Mouse (Mus musculus): Measurements from ENCODE around the gene Dll3. TPM values are rescaled to one million over a fixed set of nuclear protein-coding genes. Genes with fewer than 3 reads are reported as not detected.

Dll3 gene
- 0.18 and 0.68 TPM in 2 replicates for polyA plus RNA-seq (2016; fragmentation: Nextera tagmentation; extraction: Ambion mirVana)

DNA sequence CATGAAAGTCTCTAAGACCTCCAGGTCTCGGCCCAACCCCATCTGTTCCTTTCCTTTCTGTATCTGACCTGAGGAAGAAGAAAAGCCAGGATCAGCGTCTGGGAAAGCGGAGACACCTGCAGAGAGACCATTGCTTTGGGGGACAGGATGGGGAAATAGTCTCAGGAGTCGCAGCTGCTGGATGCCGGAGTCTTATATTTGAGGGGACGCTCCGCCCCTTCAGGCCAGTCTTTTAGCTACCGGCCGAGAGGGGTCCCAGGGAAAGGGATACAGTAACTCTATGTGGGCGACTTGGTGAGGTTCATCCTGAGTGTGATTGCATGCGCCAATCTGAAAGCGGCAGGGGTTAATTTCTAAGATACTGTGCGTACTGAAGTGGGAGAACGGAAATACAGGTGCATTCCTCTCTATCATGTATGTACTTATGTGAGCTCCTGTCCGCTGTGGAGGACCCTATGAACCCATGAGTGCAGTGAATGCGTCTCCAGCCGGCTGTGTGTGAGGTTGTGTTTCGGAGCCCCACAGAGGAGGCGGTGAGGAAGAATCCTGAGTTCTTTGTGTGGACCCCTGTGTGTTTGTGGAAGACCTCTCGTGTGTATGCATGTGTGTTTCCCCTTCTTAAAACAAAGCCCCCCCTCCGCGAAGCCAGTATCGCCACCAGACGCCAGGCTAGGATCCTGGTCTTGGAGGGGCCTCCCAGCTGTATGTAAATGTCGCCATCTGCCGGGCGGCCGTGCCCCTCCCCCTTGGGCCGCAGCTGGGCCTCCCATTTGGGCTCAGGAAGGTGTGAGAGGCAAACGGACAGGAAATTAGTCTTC lies at the start of gene Dll3:
Gene Dll3 (minus strand): TSS at position 623 of the 818 bp plus-strand sequence.
- Histone ChIP-seq H3K9me3 (no peaks in the 10 kb centered on the region), H3K36me3 (peaks cover 25% of the 10 kb centered on the region), H3K27me3 (ENCODE audit: insufficient read depth, poor library complexity, severe bottlenecking) (peaks cover 72% of the 10 kb centered on the region), H3K4me1 (peaks cover 21% of the 10 kb centered on the region), H3K27ac (no peak within 1 kb of the TSS), H3K4me3 (peak within 1 kb of the TSS; percentile 51)
- 2% methylated on average over 30 of the region's 30 CpGs for WGBS
- no peak for DNase-seq (ENCODE audit: low spot score)

DNA sequence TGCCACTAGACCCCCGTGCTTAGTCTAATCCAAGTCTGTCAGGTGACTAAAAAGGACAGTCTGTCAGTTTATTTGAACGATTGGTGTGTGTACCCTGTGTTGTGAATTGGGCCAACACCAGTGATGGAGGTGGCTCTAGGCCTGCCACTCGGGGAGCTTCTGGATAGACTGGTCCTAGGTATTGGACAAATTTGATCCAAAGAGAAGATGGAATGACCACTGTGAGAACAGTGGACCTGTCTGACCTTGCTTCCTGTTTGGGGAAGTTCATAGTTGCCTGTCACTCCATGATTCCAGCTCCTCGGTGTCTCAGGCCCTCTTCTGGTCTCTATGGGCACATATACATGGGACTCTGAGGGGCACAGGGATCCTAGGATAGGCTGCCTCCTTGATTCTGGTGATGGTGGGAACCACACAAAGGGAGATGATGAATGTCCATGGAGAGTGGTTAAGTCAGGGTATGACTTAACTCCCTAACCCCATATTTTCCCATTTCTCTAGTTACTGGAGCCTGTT lies 49.7 kb upstream of the Dll3 start:
- DNase-seq (ENCODE audit: low spot score), result no peak
- H3K4me1 ChIP-seq, result peaks cover 25% of the 10 kb centered on the region
- peaks cover 39% of the 10 kb centered on the region for H3K36me3 ChIP-seq
- no peaks in the 10 kb centered on the region for H3K9me3 ChIP-seq
- H3K4me3 ChIP-seq, result peak overlapping the region; percentile 89
- 42% methylated on average over 4 of the region's 4 CpGs for WGBS
- no peaks in the 10 kb centered on the region for H3K27me3 ChIP-seq (ENCODE audit: insufficient read depth, poor library complexity, severe bottlenecking)
- peak overlapping the region; percentile 97 for H3K27ac ChIP-seq

DNA sequence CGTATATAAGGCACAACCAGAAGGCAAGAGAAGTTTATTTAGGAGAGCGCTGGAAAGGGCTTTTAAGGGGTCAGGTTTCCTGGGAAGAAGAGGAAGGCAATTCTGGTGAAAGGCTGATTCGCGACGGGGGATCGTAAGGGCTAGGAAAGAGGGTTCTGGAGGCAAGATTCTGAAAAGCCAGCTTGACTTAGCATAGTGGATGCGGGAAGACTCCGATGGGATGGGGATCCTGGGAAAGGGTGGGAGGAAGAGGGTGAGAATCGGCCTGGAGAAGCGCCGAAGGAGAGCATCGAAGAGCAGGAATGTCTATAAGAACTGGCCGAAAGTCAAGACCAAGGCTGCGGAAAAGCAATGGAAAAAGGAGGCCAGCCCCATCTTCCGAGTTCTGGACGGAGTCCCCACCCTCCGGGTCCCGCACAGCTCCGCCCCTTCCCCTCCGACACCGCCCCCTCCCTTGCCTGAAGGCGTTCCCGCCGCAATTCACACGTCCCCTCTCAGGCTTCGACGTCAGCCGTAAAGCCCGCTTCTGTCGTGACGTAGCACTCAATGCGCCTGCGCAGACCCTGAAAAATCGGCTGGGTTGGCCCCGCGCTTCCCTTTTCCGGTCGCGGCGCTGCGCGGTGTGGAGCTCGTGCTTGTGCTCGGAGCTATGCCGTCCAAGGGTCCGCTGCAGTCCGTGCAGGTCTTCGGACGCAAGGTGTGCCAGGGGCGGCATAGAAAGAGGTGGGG lies 48.3 kb upstream of the Dll3 start, which contains the start of gene Rps16:
Gene Rps16 (plus strand): TSS at position 498 of the 729 bp plus-strand sequence.
- under 1% methylated on average over 50 of the region's 50 CpGs for WGBS
- DNase-seq (ENCODE audit: low spot score), result peak; percentile 99
- peak within 1 kb of the TSS; percentile 89 for H3K4me3 ChIP-seq
- peaks cover 18% of the 10 kb centered on the region for H3K4me1 ChIP-seq
- peak within 1 kb of the TSS; percentile 97 for H3K27ac ChIP-seq
- no peaks in the 10 kb centered on the region for H3K27me3 ChIP-seq (ENCODE audit: insufficient read depth, poor library complexity, severe bottlenecking)
- H3K36me3 ChIP-seq, result peaks cover 38% of the 10 kb centered on the region
- no peaks in the 10 kb centered on the region for H3K9me3 ChIP-seq

DNA sequence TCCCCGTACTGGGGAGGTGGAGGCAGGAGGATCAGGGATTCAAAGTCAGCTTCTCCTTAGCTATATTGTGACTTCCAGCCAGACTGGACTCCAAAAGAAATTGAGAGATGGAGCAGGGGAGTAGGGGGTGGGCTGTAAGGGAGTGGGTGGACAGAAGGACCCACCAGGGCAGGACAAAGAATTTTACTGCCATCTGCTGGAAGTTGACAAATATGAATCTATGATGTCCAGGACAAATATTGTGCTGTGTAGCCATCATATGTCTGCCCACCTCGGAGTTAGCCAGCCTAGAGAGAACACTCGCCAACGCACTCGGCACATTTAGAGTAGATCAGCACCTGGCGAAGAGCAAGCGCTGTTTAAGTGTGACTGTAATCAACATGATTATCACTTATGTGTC lies 46.6 kb upstream of the Dll3 start:
- no peak overlapping the region for H3K27ac ChIP-seq
- 81% methylated on average over 7 of the region's 7 CpGs for WGBS
- no peak for DNase-seq (ENCODE audit: low spot score)

DNA sequence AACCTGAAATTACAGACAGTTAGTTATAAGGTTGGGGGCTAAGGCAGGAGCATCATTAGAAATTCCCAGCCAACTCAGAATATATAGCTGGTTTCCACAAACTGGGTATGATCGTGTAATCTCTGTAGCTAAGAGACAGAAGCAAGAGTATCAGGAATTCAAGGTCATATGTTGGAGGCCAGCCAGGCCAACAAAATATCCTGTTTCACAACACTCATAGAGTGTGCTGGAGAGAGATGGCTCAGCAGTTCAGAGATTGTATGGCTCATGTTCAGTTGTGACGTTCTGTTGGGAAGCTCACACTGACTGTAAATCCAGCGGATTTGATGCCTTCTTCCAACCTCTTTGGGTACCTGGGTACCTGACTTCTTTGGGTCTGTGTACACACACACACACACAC lies 45.7 kb upstream of the Dll3 start:
- H3K27me3 ChIP-seq (ENCODE audit: insufficient read depth, poor library complexity, severe bottlenecking), result no peaks in the 10 kb centered on the region
- no peak overlapping the region for H3K4me3 ChIP-seq
- peaks cover 14% of the 10 kb centered on the region for H3K36me3 ChIP-seq
- 84% methylated on average over 3 of the region's 3 CpGs for WGBS
- no peak for DNase-seq (ENCODE audit: low spot score)
- peaks cover 18% of the 10 kb centered on the region for H3K4me1 ChIP-seq
- H3K9me3 ChIP-seq, result no peaks in the 10 kb centered on the region
- H3K27ac ChIP-seq, result no peak overlapping the region

More for the DNA sequence above, 46.6 kb upstream of the Dll3 start:
- peaks cover 22% of the 10 kb centered on the region for H3K36me3 ChIP-seq
- peaks cover 18% of the 10 kb centered on the region for H3K4me1 ChIP-seq
- no peak overlapping the region for H3K4me3 ChIP-seq
- no peaks in the 10 kb centered on the region for H3K9me3 ChIP-seq
- no peaks in the 10 kb centered on the region for H3K27me3 ChIP-seq (ENCODE audit: insufficient read depth, poor library complexity, severe bottlenecking)

DNA sequence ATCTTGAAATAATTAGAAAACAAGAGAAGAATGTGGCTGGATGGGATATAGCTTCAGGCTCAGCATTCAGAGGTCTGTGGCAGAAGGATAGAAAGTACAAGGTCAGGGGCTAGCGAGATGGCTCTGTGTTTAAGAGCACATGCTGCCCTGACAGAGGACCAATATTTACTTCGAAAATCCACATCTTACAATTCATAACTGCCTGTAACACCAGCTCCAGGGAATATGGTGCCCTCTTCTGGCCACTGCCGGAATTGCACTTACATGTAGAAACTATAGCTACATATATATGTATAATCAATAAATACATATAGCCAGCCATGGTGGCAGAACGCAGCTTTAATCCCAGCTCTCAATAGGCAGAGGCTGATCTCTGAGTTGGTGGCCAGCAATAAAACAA lies 42.6 kb upstream of the Dll3 start:
- Histone ChIP-seq H3K27me3 (ENCODE audit: insufficient read depth, poor library complexity, severe bottlenecking) (no peaks in the 10 kb centered on the region), H3K4me1 (peaks cover 9% of the 10 kb centered on the region), H3K36me3 (no peaks in the 10 kb centered on the region), H3K27ac (no peak overlapping the region), H3K9me3 (no peaks in the 10 kb centered on the region), H3K4me3 (no peak overlapping the region)
- no peak for DNase-seq (ENCODE audit: low spot score)
- 10% methylated on average over 4 of the region's 4 CpGs for WGBS

DNA sequence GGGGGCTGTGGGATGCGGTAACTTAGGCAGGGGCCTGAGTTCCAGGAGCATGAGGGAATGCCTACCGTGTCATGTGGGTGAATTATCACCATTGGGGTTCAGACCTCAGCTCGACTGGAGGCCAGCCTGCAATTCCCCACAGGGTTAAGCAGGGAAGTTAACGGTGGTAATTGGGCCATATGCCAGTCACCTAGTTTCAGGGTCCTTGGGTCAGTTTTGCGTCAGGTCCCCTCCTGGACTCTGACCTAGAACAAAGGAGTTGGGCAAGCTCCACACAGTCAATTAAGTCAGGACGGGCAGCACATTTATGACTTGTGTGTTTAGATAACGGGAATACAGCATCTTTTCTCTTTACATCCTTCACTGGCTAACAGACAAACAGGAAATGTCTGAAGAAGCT lies 39.3 kb upstream of the Dll3 start:
- 45% methylated on average over 7 of the region's 7 CpGs for WGBS
- DNase-seq (ENCODE audit: low spot score), result no peak
- no peak overlapping the region for H3K4me3 ChIP-seq
- H3K9me3 ChIP-seq, result no peaks in the 10 kb centered on the region
- H3K36me3 ChIP-seq, result no peaks in the 10 kb centered on the region
- H3K4me1 ChIP-seq, result peaks cover 19% of the 10 kb centered on the region
- H3K27me3 ChIP-seq (ENCODE audit: insufficient read depth, poor library complexity, severe bottlenecking), result no peaks in the 10 kb centered on the region
- peak overlapping the region; percentile 19; the same call in 1 of the 2 replicates for H3K27ac ChIP-seq

DNA sequence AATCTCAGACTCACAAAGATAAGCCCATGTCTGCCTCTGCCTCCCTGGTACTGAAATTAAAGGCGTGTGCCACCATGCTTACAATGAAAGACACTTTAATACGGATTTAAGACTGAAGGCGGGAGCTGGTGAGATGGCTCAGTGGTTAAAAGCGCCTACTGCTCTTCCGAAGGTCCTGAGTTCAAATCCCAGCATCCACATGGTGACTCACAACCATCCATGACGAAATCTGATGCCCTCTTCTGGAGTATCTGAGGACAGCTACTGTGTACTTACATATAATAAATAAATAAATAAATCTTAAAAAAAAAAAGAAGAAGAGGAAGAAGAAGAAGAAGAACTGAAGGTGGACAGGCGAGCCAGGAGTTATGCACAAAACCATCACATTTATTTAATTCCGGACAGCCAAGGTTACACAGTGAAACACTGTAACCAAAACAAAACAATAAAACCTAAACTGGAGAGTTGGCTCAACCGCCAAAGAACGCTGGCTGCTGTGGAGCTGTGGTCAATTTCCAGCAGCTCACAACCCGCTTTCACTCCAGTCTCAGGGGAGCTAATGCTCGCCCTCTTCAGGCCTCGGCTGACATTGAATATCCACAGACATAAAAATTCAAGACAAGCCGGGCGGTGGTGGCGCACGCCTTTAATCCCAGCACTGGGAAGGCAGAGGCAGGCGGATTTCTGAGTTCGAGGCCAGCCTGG lies 37.3 kb upstream of the Dll3 start:
- no peak for DNase-seq (ENCODE audit: low spot score)

DNA sequence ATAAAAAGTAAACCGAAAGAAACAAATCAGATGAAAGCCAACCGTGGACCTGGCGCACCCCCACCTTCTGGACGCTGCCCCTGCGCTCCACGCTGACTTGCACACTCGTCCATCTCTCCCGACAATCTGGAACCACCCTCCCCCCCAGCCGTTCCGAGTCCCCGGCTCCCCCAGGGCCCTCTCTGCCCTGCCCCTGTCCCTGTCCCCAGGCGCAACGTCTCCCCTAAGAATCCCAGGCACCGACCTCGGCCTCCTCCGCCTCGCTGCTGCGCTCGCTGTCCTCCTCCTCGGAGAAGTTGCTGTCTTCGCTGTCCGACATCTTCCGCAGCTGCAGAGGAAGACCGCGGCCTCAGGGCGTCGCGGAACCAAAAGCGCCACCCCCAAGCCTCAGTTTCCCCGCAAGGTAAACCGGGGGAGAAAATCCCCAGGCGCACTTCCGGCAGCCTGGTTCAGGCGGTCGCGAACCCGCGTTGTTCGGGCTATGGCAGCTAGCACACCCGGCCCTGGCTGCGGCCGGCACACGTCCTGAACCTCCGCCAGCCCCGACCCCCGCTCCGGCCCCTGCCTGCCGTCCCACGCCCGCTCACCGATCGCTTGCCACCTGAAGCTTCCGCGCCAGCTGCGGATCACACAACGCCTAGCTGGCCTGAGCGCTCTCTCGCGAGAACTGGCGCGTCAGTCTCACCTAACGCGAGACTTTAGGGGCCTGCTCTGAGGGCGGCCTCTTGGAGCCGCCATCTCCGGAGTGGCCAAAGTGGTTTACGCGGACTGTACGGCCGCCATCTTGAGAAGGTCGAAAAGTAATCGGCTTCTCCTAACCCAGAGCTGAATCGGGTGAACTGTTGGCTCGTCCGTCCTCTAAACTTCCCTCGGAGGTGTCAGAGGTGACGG lies 36.3 kb upstream of the Dll3 start, which contains the start of gene Supt5:
Gene Supt5 (minus strand): TSS at position 639 of the 891 bp plus-strand sequence.
- H3K27ac ChIP-seq, result peak within 1 kb of the TSS; percentile 95
- no peaks in the 10 kb centered on the region for H3K27me3 ChIP-seq (ENCODE audit: insufficient read depth, poor library complexity, severe bottlenecking)
- peak within 1 kb of the TSS; percentile 84 for H3K4me3 ChIP-seq
- H3K36me3 ChIP-seq, result peaks cover 17% of the 10 kb centered on the region
- peak; percentile 98 for DNase-seq (ENCODE audit: low spot score)
- H3K4me1 ChIP-seq, result peaks cover 25% of the 10 kb centered on the region
- no peaks in the 10 kb centered on the region for H3K9me3 ChIP-seq
- WGBS, result under 1% methylated on average over 77 of the region's 77 CpGs

More for the DNA sequence above, 37.3 kb upstream of the Dll3 start:
- peaks cover 25% of the 10 kb centered on the region for H3K4me1 ChIP-seq
- WGBS, result 76% methylated on average over 19 of the region's 19 CpGs
- H3K36me3 ChIP-seq, result peaks cover 12% of the 10 kb centered on the region; the same call in 1 of the 2 replicates
- H3K4me3 ChIP-seq, result peak overlapping the region; percentile 84
- H3K27ac ChIP-seq, result peak overlapping the region; percentile 95
- no peaks in the 10 kb centered on the region for H3K9me3 ChIP-seq
- no peaks in the 10 kb centered on the region for H3K27me3 ChIP-seq (ENCODE audit: insufficient read depth, poor library complexity, severe bottlenecking)

DNA sequence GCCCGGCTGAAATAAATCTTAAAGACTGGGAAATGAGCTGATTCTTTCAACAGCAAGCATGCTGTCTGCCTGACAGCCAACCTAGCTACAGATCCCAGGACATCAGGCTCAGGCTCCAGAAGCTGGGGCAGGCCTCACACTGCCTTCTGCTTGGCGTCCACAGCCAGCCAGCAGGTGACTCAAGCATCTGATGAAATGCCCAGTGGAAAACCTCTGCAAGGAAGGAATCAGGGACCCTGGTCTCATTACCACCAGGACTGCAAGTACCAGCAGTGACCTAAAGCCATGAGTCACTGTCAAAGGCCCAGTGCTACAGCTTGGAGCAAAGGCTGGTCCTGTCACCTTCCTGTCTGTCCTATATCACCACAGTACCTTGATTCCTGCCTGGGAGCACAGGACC lies 33.4 kb upstream of the Dll3 start:
- Histone ChIP-seq H3K36me3 (peaks cover 38% of the 10 kb centered on the region), H3K9me3 (no peaks in the 10 kb centered on the region), H3K27me3 (ENCODE audit: insufficient read depth, poor library complexity, severe bottlenecking) (no peaks in the 10 kb centered on the region), H3K27ac (no peak overlapping the region), H3K4me3 (no peak overlapping the region), H3K4me1 (peaks cover 18% of the 10 kb centered on the region)
- no peak for DNase-seq (ENCODE audit: low spot score)
- 93% methylated on average over 2 of the region's 2 CpGs for WGBS

DNA sequence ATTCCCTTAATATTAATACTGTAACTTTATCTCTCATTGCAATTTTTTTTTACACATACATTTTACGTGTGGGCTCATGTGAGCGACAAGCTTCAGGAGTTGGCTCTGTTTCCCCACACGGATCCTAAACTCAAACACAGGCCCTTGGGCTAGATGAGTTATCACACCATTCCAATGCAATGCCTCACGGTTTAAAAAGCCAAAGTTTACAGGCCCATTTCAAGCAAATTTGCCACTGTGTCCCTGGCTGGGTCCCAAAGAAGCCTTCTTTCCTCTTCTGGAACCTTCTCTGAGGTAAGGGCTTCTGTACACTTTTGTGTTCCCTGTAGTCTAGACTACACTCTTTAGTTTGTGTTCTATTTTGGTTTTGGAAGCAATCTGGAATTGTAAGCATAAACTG lies 32.5 kb upstream of the Dll3 start:
- peaks cover 18% of the 10 kb centered on the region for H3K4me1 ChIP-seq
- H3K9me3 ChIP-seq, result no peaks in the 10 kb centered on the region
- no peak overlapping the region for H3K4me3 ChIP-seq
- no peak overlapping the region for H3K27ac ChIP-seq
- DNase-seq (ENCODE audit: low spot score), result no peak
- peaks cover 47% of the 10 kb centered on the region for H3K36me3 ChIP-seq
- H3K27me3 ChIP-seq (ENCODE audit: insufficient read depth, poor library complexity, severe bottlenecking), result no peaks in the 10 kb centered on the region
- 90% methylated on average over 4 of the region's 4 CpGs for WGBS

DNA sequence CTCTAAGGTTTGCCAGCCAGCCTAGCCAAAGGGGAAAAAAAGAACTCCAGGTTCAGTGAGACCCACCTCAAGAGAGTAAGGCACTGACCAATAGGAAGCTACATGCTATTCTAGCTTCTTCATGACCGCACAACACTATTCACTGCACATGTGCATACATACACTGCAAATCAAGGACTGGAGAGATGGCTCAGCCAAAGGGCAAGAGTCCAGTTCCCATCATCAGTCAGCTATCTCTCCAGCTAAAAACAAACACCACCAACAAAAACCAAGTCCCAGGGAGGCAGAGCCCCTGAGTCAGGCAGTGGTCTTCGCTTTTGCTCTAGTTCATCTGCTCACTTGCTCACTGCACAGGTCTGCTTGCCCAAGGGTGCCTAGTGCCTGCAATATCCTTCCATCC lies 26.2 kb upstream of the Dll3 start:
- peaks cover 91% of the 10 kb centered on the region for H3K36me3 ChIP-seq
- no peak for DNase-seq (ENCODE audit: low spot score)
- H3K4me1 ChIP-seq, result no peaks in the 10 kb centered on the region
- no peak overlapping the region for H3K4me3 ChIP-seq
- no peaks in the 10 kb centered on the region for H3K9me3 ChIP-seq
- 98% methylated on average over 2 of the region's 2 CpGs for WGBS
- H3K27me3 ChIP-seq (ENCODE audit: insufficient read depth, poor library complexity, severe bottlenecking), result no peaks in the 10 kb centered on the region
- no peak overlapping the region for H3K27ac ChIP-seq
